Mouse (Mus musculus) lung, embryonic 16.5 days (tissue): ENCODE results near the gene Pla2r1. TPM values are rescaled to one million over a fixed set of nuclear protein-coding genes. Genes with fewer than 3 reads are reported as not detected.

Source experiments
- ATAC-seq: fragments of 200-750 bp; cut with Nextera tagmentation; 2 replicates; pipeline ENCODE4 v1.8.0; 2017; ENCODE audit warnings: low read depth, mild to moderate bottlenecking, moderate library complexity
- H3K27ac ChIP-seq: fragments of 300-500 bp; sonication (generic); 2 replicates; pipeline ENCODE4 v1.5.1; 2014; ENCODE audit warnings: mild to moderate bottlenecking, control low read depth, low read length
- H3K27me3 ChIP-seq: fragments of 300-500 bp; sonication (generic); 2 replicates; pipeline ENCODE4 v1.6.1; 2014; ENCODE audit warnings: low read depth, low read length, mixed read lengths; ENCODE audit not compliant: control insufficient read depth, insufficient read depth
- H3K36me3 ChIP-seq: fragments of 300-500 bp; sonication (generic); 2 replicates; pipeline ENCODE4 v1.6.1; 2014; ENCODE audit warnings: low read length; ENCODE audit not compliant: control insufficient read depth, insufficient read depth
- H3K4me1 ChIP-seq: fragments of 300-500 bp; sonication (generic); replicated peaks from 2 replicates; pipeline ENCODE4 v1.6.1; 2014; ENCODE audit warnings: low read length, mixed read lengths; ENCODE audit not compliant: control insufficient read depth, insufficient read depth
- H3K4me2 ChIP-seq: fragments of 300-500 bp; sonication (generic); 2 replicates; pipeline ENCODE4 v1.6.1; 2014; ENCODE audit warnings: low read depth, low read length, control low read depth
- H3K4me3 ChIP-seq: fragments of 300-500 bp; sonication (generic); 2 replicates; pipeline ENCODE4 v1.5.1; 2014; ENCODE audit warnings: mild to moderate bottlenecking, low read length, control low read depth
- H3K9ac ChIP-seq: fragments of 300-500 bp; sonication (generic); 2 replicates; pipeline ENCODE4 v1.6.1; 2014; ENCODE audit warnings: low read length, control low read depth
- H3K9me3 ChIP-seq: fragments of 300-500 bp; sonication (generic); 2 replicates; pipeline ENCODE4 v1.6.1; 2016; ENCODE audit warnings: low read length; ENCODE audit not compliant: control insufficient read depth
- WGBS: fragments of 180-500 bp; shearing (Covaris S2); extraction: QIAGEN DNeasy Blood & Tissue Kit; methylation state at CpG from one replicate; pipeline ENCODE4 v1.1.7; 2014; 5-methylcytosine and 5-hydroxymethylcytosine counted together
- polyA plus RNA-seq: library from polyadenylated mRNA; unstranded; fragments of >200 nt; fragmentation: Nextera tagmentation; extraction: Ambion mirVana; gene quantifications from 2 replicates; pipeline ENCODE4 v1.2.1, GENCODE M21; 2015

The Pla2r1 gene
- polyA plus RNA-seq, 1 experiment from 2014 or later = 4.3 TPM

GRCm38 (mm10) chr2:60452376-60452775 is 100.7 kb downstream of the Pla2r1 start:
- Histone ChIP-seq H3K4me1 (no peaks in the 10 kb centered on the region), H3K4me3 (no peak overlapping the region), H3K9ac (no peak overlapping the region), H3K9me3 (no peaks in the 10 kb centered on the region), H3K27ac (no peak overlapping the region), H3K27me3 (no peaks in the 10 kb centered on the region), H3K4me2 (no peak overlapping the region), H3K36me3 (no peaks in the 10 kb centered on the region)
- no peak for ATAC-seq
- 93% methylated on average over 7 of the region's 7 CpGs for WGBS

- Histone ChIP-seq H3K4me3 (no peak overlapping the region), H3K36me3 (no peaks in the 10 kb centered on the region), H3K9me3 (no peaks in the 10 kb centered on the region), H3K9ac (no peak overlapping the region), H3K4me1 (no peaks in the 10 kb centered on the region), H3K27ac (no peak overlapping the region), H3K27me3 (no peaks in the 10 kb centered on the region), H3K4me2 (no peak overlapping the region)
- no peak for ATAC-seq
- WGBS = 70% methylated on average over 3 of the region's 3 CpGs
Observed at GRCm38 (mm10) chr2:60451119-60451773, 101.9 kb downstream of the Pla2r1 start.

DNA sequence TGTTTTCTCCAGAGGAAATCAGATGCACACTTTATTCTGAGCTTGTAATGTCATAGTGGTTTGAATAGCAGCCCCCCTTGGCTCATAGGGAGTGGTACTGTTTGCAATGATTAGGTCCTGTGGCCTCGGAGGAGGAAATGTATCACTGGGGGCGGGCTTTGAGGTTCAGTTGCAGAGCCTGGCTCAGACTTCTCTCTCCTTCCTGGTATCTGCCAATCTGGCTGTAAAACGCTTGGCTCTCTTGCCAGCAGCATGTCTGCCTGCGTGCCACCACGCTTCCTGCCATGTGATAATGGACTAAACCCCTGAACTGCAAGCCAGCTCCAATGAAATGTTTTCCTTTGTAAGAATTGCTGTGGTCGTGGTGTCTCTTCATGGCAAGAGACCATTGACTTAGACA is 103.4 kb downstream of the Pla2r1 start:
- Histone ChIP-seq H3K36me3 (no peaks in the 10 kb centered on the region), H3K4me1 (no peaks in the 10 kb centered on the region), H3K4me2 (no peak overlapping the region), H3K9me3 (no peaks in the 10 kb centered on the region), H3K27ac (no peak overlapping the region), H3K4me3 (no peak overlapping the region), H3K27me3 (no peaks in the 10 kb centered on the region), H3K9ac (no peak overlapping the region)
- WGBS = 51% methylated on average over 6 of the region's 6 CpGs
- no peak for ATAC-seq

DNA sequence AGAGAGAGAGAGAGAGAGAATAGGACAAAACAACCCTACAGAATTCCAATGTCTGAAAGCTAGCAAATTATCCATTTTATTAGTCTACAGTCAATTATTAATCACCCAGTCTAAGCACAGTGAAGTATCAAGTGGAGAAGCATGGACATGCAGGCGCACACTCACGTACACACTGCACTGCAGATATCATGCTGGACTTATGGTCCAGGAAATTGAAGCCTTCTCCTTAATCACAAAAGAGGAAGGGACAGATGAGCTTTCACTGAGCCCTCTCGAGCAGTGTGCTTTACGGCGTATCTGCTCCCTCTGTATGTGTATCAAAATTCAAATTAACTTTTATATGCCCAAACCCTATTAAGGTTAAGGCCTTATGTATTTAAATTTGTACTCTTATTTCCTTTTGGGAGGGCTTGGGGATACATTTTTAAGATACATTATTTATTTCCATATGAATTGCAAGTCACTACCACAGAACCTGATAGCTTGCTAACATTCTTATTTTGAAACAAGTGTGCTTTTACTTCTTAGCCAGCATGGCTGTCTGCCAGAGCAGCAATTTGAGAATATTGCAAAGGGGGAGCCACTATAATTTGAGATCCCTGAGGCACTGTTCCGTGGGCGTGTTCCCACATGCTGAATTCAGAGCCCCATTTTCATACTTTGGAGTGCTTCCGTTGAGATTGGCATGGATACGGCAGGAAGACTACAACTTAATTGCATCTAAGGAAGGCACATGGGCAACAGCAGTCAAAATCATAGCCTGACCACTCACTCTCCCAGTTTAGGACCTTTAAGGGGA is 108.2 kb downstream of the Pla2r1 start:
- 68% methylated on average over 9 of the region's 9 CpGs for WGBS
- Histone ChIP-seq H3K36me3 (no peaks in the 10 kb centered on the region), H3K9ac (no peak overlapping the region), H3K4me2 (no peak overlapping the region), H3K4me1 (no peaks in the 10 kb centered on the region), H3K27me3 (no peaks in the 10 kb centered on the region), H3K4me3 (no peak overlapping the region), H3K9me3 (no peaks in the 10 kb centered on the region), H3K27ac (no peak overlapping the region)
- no peak for ATAC-seq

GRCm38 (mm10) chr2:60443279-60443678 is 109.8 kb downstream of the Pla2r1 start:
- Histone ChIP-seq H3K4me1 (no peaks in the 10 kb centered on the region), H3K36me3 (no peaks in the 10 kb centered on the region), H3K27me3 (no peaks in the 10 kb centered on the region), H3K9me3 (no peaks in the 10 kb centered on the region), H3K4me2 (no peak overlapping the region), H3K27ac (no peak overlapping the region), H3K4me3 (no peak overlapping the region), H3K9ac (no peak overlapping the region)
- ATAC-seq = no peak
- 92% methylated on average over 7 of the region's 7 CpGs for WGBS

GRCm38 (mm10) chr2:60441875-60442274 is 111.2 kb downstream of the Pla2r1 start:
- Histone ChIP-seq H3K9me3 (no peaks in the 10 kb centered on the region), H3K9ac (no peak overlapping the region), H3K27ac (no peak overlapping the region), H3K27me3 (no peaks in the 10 kb centered on the region), H3K4me3 (no peak overlapping the region), H3K4me2 (no peak overlapping the region), H3K36me3 (no peaks in the 10 kb centered on the region), H3K4me1 (no peaks in the 10 kb centered on the region)
- WGBS = 27% methylated on average over 3 of the region's 3 CpGs
- no peak for ATAC-seq

GRCm38 (mm10) chr2:60436802-60437201 is 116.3 kb downstream of the Pla2r1 start:
- ATAC-seq = no peak
- no peak overlapping the region for H3K27ac ChIP-seq
- H3K9ac ChIP-seq = no peak overlapping the region
- H3K4me2 ChIP-seq = no peak overlapping the region
- WGBS = 60% methylated on average over 5 of the region's 5 CpGs
- no peak overlapping the region for H3K4me3 ChIP-seq
- no peaks in the 10 kb centered on the region for H3K9me3 ChIP-seq
- H3K36me3 ChIP-seq = no peaks in the 10 kb centered on the region
- H3K27me3 ChIP-seq = no peaks in the 10 kb centered on the region
- no peaks in the 10 kb centered on the region for H3K4me1 ChIP-seq

DNA sequence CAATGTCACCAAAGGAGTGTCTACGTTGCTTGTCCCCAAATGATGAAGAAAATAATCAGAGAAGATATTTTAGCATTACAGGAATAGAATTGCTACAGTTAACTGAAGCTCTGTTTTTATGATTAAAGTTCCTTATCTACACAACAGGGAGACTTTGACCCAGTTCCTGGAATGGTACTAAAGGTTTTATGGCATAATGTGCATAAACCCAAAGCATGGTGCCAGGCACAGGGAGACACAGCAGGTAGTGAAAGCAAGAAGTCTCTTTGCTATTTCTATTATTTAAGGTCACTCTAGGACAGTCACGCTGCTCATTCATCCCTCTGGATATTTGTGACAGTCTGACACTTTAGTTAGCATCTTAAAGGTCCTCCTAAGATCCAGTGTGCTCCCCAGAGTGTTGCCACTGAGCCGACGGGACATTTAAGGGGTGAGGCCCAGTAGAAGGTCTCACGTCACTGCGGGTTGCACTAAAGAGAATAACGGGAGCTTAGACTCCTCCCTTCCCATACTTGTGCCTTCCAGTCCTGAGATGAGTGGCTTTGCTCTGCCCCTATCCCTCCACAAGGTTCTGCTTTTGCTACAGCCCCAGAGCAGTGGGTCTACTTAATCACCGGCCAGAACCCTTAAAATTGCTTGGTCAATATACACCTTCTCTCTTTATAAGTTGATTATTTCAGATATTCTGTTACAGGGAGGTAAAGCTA is 122.6 kb downstream of the Pla2r1 start:
- Histone ChIP-seq H3K27ac (no peak overlapping the region), H3K4me1 (no peaks in the 10 kb centered on the region), H3K4me3 (no peak overlapping the region), H3K9me3 (no peaks in the 10 kb centered on the region), H3K36me3 (no peaks in the 10 kb centered on the region), H3K9ac (no peak overlapping the region), H3K27me3 (no peaks in the 10 kb centered on the region), H3K4me2 (no peak overlapping the region)
- no peak for ATAC-seq
- WGBS = 76% methylated on average over 8 of the region's 8 CpGs

GRCm38 (mm10) chr2:60418075-60418474 is 135.0 kb downstream of the Pla2r1 start:
- peak; percentile 74; the same call in 1 of the 2 replicates for ATAC-seq
- Histone ChIP-seq H3K4me1 (no peaks in the 10 kb centered on the region), H3K4me3 (no peak overlapping the region), H3K9me3 (no peaks in the 10 kb centered on the region), H3K4me2 (no peak overlapping the region), H3K36me3 (no peaks in the 10 kb centered on the region), H3K9ac (no peak overlapping the region), H3K27me3 (no peaks in the 10 kb centered on the region), H3K27ac (no peak overlapping the region)
- 4% methylated on average over 6 of the region's 6 CpGs for WGBS
